Mouse (Mus musculus) naive thymus-derived CD4-positive, alpha-beta T cell, adult 2 months (primary cell): ENCODE measurements around the gene Slc30a3.
"Not testable (repeated sequence)": the region's sequence is repeated elsewhere in the genome, so short reads cannot be mapped to it uniquely, and the experiment has no call there.

Source experiments
- DNase-seq: peaks from one replicate; pipeline ENCODE4 v3.0.0-alpha.2; 2011; ENCODE audit warnings: low read depth

Gene Slc30a3

GRCm38 (mm10) chr5:31093151-31094041 is 14.6 kb downstream of the Slc30a3 start:
- DNase-seq, result peak; percentile 64

- no peak for DNase-seq
Measured at GRCm38 (mm10) chr5:31092231-31092975, 15.6 kb downstream of the Slc30a3 start.

- no peak for DNase-seq
Measured at GRCm38 (mm10) chr5:31087131-31087530, 20.9 kb downstream of the Slc30a3 start.

- DNase-seq, result no peak
Measured at GRCm38 (mm10) chr5:31086606-31087005, 21.4 kb downstream of the Slc30a3 start.

- DNase-seq, result no peak
Measured at GRCm38 (mm10) chr5:31083949-31084348, 24.1 kb downstream of the Slc30a3 start.

GRCm38 (mm10) chr5:31082935-31083625 is 25.0 kb downstream of the Slc30a3 start:
- no peak for DNase-seq

GRCm38 (mm10) chr5:31082355-31082754 is 25.7 kb downstream of the Slc30a3 start:
- DNase-seq, result peak; percentile 65

- DNase-seq, result peak; percentile 60
Measured at GRCm38 (mm10) chr5:31081386-31081785, 26.7 kb downstream of the Slc30a3 start.

- DNase-seq, result no peak
Measured at GRCm38 (mm10) chr5:31080795-31081164, 27.3 kb downstream of the Slc30a3 start.

GRCm38 (mm10) chr5:31080059-31080794 is 27.8 kb downstream of the Slc30a3 start:
- DNase-seq, result no peak

- DNase-seq, result no peak
Measured at GRCm38 (mm10) chr5:31076346-31076745, 31.7 kb downstream of the Slc30a3 start.

GRCm38 (mm10) chr5:31073176-31073575 is 34.9 kb downstream of the Slc30a3 start:
- no peak for DNase-seq

- DNase-seq, result no peak
Measured at GRCm38 (mm10) chr5:31071821-31072220, 36.2 kb downstream of the Slc30a3 start.

- DNase-seq, result no peak
Measured at GRCm38 (mm10) chr5:31071059-31071458, 37.0 kb downstream of the Slc30a3 start.

GRCm38 (mm10) chr5:31069810-31070209 is 38.2 kb downstream of the Slc30a3 start:
- DNase-seq, result no peak

GRCm38 (mm10) chr5:31055216-31056140 is 52.6 kb downstream of the Slc30a3 start:
- DNase-seq, result peak; percentile 46

- peak; percentile 93 for DNase-seq
Measured at GRCm38 (mm10) chr5:31054261-31055215, 53.5 kb downstream of the Slc30a3 start, which contains the start of gene Cad. Gene Cad, plus strand, starts transcription at chr5:31054780.

- not testable (repeated sequence) for DNase-seq
Measured at GRCm38 (mm10) chr5:31053728-31054127, 54.3 kb downstream of the Slc30a3 start.

- peak; percentile 49 for DNase-seq
Measured at GRCm38 (mm10) chr5:31050427-31050826, 57.6 kb downstream of the Slc30a3 start.
